Mouse (Mus musculus): ENCODE results near the gene Jam2.

Jam2 gene

DNA sequence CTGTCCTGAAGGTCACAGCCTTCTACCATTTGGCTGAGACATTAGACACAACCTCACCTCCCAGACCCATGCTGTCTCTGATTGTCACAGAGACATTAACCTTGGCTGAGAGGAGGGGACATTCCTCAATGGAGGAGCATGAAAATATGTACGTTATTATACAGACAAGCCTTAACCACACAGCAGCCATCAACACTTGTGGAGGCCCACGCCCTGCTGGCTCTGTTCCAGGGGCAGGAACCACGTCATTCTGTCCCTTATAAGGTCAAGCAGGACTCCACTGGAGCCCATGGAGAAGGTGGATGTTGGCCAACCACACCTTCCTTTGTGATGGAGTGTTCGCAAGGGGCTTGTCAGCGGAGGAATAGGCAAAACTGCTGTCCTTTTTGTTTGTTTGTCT lies 5.8 kb downstream of the Jam2 start:
- DNase-seq (ENCODE audit: extremely low spot score) = no peak

- no peak for DNase-seq (ENCODE audit: extremely low spot score)
Observed at GRCm38 (mm10) chr16:84783279-84783678, 9.4 kb downstream of the Jam2 start.

GRCm38 (mm10) chr16:84784966-84785365 lies 11.0 kb downstream of the Jam2 start:
- no peak for DNase-seq (ENCODE audit: extremely low spot score)

- DNase-seq (ENCODE audit: extremely low spot score) = no peak
Observed at GRCm38 (mm10) chr16:84790595-84791165, 16.8 kb downstream of the Jam2 start.

DNA sequence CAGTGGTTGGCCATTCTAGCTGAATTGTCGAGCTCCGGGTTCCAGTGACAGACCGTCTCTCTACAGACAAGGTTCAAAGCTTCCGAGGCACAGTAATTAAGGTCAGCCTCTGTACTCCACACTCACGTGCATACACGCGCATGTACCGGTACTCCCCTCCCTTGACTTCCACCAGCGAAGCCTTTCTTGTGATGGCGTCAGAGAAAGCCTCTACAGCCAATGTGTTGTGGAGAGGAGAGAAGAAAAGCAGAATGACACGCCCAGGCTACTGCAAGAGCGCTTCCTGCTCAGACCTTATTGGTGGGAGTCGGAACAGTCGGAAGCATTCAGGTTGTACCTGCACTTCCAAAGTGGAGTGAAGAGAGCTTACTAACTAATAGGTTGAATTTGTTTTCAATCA lies 19.5 kb downstream of the Jam2 start:
- DNase-seq (ENCODE audit: extremely low spot score) = no peak

GRCm38 (mm10) chr16:84795337-84795736 lies 21.4 kb downstream of the Jam2 start:
- no peak for DNase-seq (ENCODE audit: extremely low spot score)

DNA sequence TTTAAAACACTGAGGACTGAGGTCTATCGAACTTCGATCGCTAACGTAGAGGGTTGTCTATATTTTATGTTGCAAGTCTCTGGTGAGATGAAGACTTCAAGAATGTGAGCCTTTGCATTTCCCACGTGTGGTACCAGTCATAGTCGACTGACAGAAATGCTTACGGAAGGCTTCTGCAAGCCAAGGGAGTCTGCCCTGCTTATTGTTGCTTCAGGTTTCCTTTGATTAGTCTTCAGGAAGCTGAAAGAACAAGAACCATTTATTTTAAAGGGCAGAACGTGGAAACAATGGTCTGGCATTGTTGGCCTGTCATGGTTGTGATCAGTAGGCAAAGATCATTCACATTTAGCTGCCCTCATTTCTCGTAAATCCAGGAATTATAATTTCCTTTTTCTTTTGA lies 22.8 kb downstream of the Jam2 start:
- DNase-seq (ENCODE audit: extremely low spot score) = no peak

GRCm38 (mm10) chr16:84800038-84800437 lies 26.1 kb downstream of the Jam2 start:
- DNase-seq (ENCODE audit: extremely low spot score) = no peak

DNA sequence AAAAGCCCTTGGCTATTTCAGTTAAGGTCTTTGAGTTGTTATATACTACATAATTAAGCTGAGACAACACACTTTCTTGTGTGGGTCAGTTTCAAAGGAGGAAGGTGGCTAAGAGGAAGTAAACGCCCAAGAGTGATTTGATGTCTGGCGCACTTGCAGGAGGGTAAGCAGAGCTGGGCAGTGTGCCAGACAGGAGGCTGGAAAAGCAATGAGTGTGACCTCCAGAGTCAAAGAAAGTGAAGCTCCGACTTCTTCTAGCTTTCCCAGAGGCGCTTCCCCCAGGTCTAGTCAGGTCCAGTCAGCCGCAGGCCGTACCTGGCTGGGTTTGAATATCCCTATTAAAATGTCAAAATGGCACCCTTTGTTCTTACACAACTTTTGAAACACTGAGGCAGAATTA lies 28.3 kb downstream of the Jam2 start:
- no peak for DNase-seq (ENCODE audit: extremely low spot score)

DNA sequence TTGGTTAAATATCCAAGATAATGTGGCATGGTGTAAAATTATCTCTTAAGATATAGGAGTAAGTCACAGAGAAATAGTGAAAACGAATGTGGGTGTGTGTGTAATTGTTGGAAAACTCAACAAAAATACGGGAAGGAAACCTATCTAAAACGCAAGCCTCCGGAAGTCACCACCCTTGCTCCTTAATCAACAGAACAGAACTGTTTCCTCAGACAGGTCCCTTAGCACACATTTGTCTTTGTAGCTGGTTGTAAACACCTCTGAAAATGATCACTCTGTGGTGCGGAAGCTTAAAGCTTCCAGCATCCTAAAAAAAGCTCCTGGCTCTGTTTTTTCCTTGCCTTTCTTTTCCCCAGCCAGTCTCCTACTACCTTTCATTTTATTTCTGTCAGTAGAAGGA lies 30.9 kb downstream of the Jam2 start:
- DNase-seq (ENCODE audit: extremely low spot score) = no peak

DNA sequence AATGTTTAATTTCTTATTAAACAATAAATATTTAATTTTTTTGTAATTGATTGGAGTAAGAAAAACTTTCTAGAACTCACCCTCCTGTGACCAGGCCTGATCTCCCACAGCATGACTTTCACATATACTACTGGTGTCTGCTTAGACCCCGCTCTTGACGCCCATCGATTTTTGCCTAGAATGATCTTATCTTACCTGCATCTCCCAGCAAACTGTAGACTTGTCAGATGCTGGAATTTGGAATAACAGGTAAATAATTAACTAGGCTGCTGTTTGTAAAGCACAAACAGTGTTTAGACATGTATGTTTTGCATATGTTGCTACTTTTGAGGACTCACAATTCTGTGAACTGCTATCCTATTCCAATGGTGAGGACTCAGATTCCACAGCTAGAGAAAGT lies 32.3 kb downstream of the Jam2 start:
- no peak for DNase-seq (ENCODE audit: extremely low spot score)

DNA sequence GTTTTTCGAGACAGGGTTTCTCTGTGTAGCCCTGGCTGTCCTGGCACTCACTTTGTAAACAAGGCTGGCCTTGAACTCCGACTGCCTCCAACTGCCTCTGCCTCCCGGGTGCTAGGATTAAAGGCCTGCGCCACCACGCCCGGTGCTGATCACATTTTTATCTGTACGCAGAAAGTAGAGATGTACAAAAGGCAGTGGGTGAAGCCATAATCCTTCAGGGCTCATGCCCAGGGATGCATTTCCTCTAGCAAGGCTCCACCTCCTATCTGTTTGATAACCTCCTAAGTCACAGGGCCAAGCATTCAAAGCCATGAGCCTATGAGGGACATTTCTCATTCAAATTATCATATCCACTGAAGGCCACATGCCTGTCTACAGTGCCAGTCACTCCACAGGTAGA lies 34.0 kb downstream of the Jam2 start:
- no peak for DNase-seq (ENCODE audit: extremely low spot score)

- DNase-seq (ENCODE audit: extremely low spot score) = no peak
Observed at GRCm38 (mm10) chr16:84810254-84810653, 36.3 kb downstream of the Jam2 start.

GRCm38 (mm10) chr16:84813852-84814251 lies 39.9 kb downstream of the Jam2 start:
- no peak for DNase-seq (ENCODE audit: extremely low spot score)

GRCm38 (mm10) chr16:84814511-84814910 lies 40.6 kb downstream of the Jam2 start:
- no peak for DNase-seq (ENCODE audit: extremely low spot score)

GRCm38 (mm10) chr16:84817423-84817822 lies 43.5 kb downstream of the Jam2 start:
- DNase-seq (ENCODE audit: extremely low spot score) = peak; percentile 25

- no peak for DNase-seq (ENCODE audit: extremely low spot score)
Observed at GRCm38 (mm10) chr16:84825009-84825408, 51.1 kb downstream of the Jam2 start.

GRCm38 (mm10) chr16:84831696-84832095 lies 57.8 kb downstream of the Jam2 start:
- no peak for DNase-seq (ENCODE audit: extremely low spot score)

DNA sequence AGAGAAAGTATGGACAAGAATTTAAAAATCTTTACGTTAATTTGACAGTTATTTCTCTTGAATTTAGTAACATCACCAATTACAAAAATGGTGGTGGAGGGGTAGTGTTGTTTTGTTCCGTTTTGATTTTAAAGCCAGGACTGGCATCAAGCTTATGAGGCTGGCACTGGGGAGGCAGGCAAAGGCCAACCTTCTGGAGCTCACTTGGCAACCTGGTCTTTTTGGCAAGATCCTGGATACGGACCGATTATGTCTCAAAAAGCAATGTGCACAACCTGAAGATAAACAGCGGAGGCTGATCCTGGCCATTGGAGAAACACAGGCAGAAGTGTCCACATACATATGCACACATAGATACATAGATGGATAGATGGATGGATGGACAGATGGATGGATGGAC lies 58.8 kb downstream of the Jam2 start:
- DNase-seq (ENCODE audit: extremely low spot score) = no peak

- no peak for DNase-seq (ENCODE audit: extremely low spot score)
Observed at GRCm38 (mm10) chr16:84834344-84834743, 60.4 kb downstream of the Jam2 start.

DNA sequence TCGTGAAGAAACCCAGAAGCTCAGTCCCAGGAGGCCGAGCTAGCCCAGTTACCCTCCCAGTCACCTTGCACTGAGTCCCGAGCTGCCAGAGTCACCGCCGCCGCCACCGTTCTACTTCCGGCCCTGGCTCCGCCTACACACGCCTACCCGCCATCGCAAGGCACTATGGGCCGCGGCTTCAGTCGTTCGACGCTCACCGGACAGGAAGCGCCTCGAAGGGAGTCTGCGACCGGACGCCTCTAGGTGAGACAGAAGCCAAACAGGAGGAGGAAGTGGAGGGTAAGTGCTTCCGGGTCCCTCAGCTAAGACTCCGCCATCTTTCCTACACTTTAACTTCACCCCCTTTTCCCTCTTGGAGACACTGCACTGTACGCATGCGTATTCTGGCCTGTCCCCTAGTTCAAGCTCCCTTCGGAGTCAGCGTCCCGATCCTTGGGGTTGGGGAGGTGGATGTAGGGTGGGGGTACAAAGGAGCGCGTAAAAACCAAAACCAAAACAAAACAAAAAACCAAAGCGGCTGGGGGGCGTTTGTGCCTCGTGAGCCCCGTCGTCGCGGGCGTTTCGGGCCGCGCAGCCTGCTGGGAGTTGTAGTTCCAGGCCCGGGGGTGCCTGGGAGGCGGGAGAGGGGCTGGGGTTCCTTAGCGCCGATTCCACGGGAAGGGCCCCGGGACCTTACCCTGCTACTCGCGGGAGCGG lies 61.0 kb downstream of the Jam2 start, which contains the start of gene Gabpa:
Gene Gabpa, plus strand, starts transcription at position 181 of the 696 bp plus-strand sequence.
- peak; percentile 88 for DNase-seq (ENCODE audit: extremely low spot score)

- peak; percentile 82 for DNase-seq (ENCODE audit: extremely low spot score)
Observed at GRCm38 (mm10) chr16:84835441-84835822, 61.5 kb downstream of the Jam2 start, which contains the start of gene Atp5j. Gene Atp5j, minus strand, starts transcription at chr16:84835625.

DNA sequence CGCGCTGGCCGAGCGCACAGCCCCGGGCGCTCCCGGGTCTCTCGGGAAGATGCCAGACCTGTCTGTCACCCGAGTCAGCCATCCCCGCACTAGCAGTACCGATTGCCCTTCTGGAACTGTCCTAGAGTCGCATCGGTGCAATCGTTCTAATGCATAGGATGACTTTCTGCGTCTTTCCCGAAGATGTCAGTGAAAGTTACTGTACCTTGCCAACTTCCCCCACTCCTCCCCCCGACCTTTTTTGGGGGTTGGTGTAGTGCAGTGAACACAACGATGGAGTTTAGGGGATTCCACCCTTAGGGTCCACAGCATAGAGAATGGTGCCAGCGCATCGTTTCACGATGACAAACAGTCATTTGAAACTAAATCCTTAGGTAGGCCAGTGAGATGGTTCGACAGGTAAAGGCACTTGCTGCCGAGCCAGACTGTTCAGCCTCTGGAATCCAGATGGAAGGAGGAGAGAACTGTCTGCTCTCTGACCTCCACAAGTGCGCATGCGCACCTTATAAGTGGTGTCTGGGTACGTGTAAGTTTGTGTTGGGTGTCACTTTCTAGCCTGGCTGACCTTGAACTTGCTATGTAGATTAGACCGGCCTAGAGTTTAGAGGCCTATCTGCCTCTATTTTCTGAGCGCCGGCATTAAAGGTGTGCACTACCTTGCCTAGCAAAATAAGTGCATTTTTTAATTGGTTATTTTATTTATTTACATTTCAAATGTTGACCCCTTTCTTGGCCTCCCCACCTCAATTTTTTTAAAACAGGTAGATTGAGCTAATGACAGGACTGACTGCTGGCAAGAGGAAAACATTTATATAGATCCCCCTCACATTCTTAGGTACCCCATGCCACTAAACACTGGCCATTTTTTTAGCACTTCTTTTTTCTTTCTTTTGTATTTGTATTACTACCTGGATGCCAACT lies 62.2 kb downstream of the Jam2 start:
- DNase-seq (ENCODE audit: extremely low spot score) = peak; percentile 49

Data from embryo, embryonic 9.5 days (tissue).